Mouse (Mus musculus) mouse trophoblast stem cell (cell line): ENCODE measurements around the gene Gm6358.
"Not testable (repeated sequence)": the region's sequence is repeated elsewhere in the genome, so short reads cannot be mapped to it uniquely, and the experiment has no call there.

Experiments
- in situ Hi-C, 2 experiments: fragments of 300-500 bp; cut with MseI, MboI; formaldehyde crosslinking; loops; 2 replicates in 1 of 2; 3 replicates in 1 of 2; pipeline ENCODE4 v1.15.1; 2025

Gm6358 gene

DNA sequence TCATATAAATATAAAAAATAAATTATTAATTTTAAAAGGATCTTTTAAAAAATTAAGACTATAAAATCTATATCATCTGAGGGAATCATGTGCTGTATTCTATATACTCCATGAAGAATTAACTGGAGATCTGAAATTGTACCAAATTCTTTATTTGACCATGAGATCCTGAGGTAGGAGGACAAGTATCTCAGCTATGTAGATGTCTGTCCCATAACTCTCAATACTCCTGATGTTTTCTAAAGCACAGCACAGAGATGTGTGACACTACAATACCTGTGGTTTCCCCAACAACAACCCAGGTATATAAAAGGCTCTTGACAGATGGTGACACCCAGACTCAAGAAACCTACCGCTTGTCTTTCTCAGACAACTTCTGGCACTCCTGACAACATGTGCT, at the start of gene Gm6358:
Gene Gm6358 (plus strand): TSS at position 301 of the 400 bp plus-strand sequence.
- in situ Hi-C loops, result no loop called here

DNA sequence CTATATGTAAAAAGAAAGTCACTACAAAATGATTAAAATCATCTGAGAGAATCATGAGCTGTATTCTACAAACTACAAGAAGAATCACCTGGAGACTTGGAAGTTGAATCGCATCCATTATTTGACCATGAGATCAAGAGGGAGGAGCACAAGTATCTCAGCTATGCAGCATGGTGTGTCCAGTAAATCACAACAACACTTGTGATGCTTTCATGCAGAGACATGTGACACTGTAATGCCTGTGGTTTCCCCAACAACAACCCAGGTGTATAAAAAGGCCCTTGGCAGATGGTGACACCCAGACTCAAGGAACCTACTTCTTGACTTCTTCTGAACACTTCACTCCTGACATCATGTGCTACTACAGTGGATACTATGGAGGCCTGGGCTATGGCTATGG, 10.1 kb downstream of the Gm6358 start, which contains the start of gene Gm10061:
Gene Gm10061 (plus strand): TSS at position 301 of the 400 bp plus-strand sequence.
- in situ Hi-C loops, result no loop called here

DNA sequence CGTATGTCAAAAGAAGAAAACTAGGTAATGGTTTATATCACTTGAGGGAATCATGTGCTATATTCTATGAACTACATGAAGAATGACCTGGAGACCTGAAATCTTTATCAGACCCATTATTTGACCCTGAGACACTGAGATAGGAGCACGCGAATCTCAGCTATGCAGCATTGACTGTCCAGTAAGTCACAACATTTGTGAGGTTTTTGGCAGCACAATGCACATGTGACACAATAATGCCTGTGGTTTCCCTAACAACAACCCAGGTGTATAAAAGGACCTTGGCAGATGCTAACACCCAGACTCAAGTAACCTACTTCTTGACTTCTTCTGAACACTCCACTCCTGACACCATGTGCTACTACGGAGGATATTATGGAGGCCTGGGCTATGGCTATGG, 17.0 kb downstream of the Gm6358 start, which contains the start of gene Gm9789:
Gene Gm9789 (plus strand): TSS at position 301 of the 400 bp plus-strand sequence.
- in situ Hi-C loops, result no loop called here

- in situ Hi-C loops, result not testable (repeated sequence)
These were observed 28.5 kb downstream of the Gm6358 start, which contains the start of gene Gm7735 for GRCm38 (mm10) chr16:89169190-89169589. Gene Gm7735, plus strand, starts transcription at chr16:89169490.

DNA sequence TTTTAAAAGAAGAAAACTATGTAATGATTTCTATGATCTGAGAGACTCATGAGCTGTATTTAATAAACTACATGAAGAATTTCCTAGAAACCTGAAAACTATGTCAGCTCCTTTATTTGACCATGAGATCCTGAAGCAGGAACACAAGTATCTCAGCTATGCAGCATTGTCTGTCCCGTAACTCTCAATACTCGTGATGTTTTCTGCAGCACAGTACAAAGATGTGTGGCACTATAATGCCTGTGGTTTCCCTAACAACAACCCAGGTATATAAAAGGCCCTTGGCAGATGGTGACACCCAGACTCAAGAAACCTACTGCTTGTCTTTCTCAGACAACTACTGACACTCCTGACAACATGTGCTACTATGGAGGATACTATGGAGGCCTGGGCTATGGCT, 33.8 kb downstream of the Gm6358 start, which contains the start of gene 1110057P08Rik:
Gene 1110057P08Rik (plus strand): TSS at position 301 of the 400 bp plus-strand sequence.
- in situ Hi-C loops, result no loop called here

- in situ Hi-C loops, result no loop called here
These were observed 48.0 kb downstream of the Gm6358 start for GRCm38 (mm10) chr16:89188621-89189020.
